Mouse (Mus musculus) liver, embryonic 16.5 days (tissue): ENCODE data around the gene Gm10912. TPM values are rescaled to one million over a fixed set of nuclear protein-coding genes. Genes with fewer than 3 reads are reported as not detected.
"Not testable (repeated sequence)": the region's sequence is repeated elsewhere in the genome, so short reads cannot be mapped to it uniquely, and the experiment has no call there.

Experiments used
- ATAC-seq: fragments of 200-750 bp; cut with Nextera tagmentation; 2 replicates; pipeline ENCODE4 v1.8.0; 2017; ENCODE audit warnings: low read depth, mild to moderate bottlenecking, moderate number of reproducible peaks, moderate library complexity
- H3K27ac ChIP-seq: fragments of 300-500 bp; sonication (generic); 2 replicates; pipeline ENCODE4 v1.5.1; 2014; ENCODE audit warnings: mild to moderate bottlenecking, low read length
- H3K27me3 ChIP-seq: fragments of 300-500 bp; sonication (generic); 2 replicates; pipeline ENCODE4 v1.6.1; 2014; ENCODE audit warnings: low read depth, low read length, mixed read lengths; ENCODE audit not compliant: control insufficient read depth, insufficient read depth
- H3K36me3 ChIP-seq: fragments of 300-500 bp; sonication (generic); 2 replicates; pipeline ENCODE4 v1.6.1; 2014; ENCODE audit warnings: mild to moderate bottlenecking; ENCODE audit not compliant: control insufficient read depth, insufficient read depth
- H3K4me1 ChIP-seq: fragments of 300-500 bp; sonication (generic); 2 replicates; pipeline ENCODE4 v1.6.1; 2014; ENCODE audit warnings: low read depth, low read length, mixed read lengths; ENCODE audit not compliant: control insufficient read depth
- H3K4me2 ChIP-seq: fragments of 300-500 bp; sonication (generic); 2 replicates; pipeline ENCODE4 v1.6.1; 2014; ENCODE audit warnings: low read depth, low read length, mixed read lengths
- H3K4me3 ChIP-seq: fragments of 300-500 bp; sonication (generic); 2 replicates; pipeline ENCODE4 v1.5.1; 2014; ENCODE audit warnings: low read depth, mild to moderate bottlenecking, low read length
- H3K9ac ChIP-seq: fragments of 300-500 bp; sonication (generic); 2 replicates; pipeline ENCODE4 v1.6.1; 2014; ENCODE audit warnings: low read depth, low read length
- H3K9me3 ChIP-seq: fragments of 300-500 bp; sonication (generic); replicated peaks from 2 replicates; pipeline ENCODE4 v1.6.1; 2016; ENCODE audit warnings: low read length; ENCODE audit not compliant: control insufficient read depth
- WGBS: fragments of 180-500 bp; shearing (Covaris S2); extraction: QIAGEN DNeasy Blood & Tissue Kit; methylation state at CpG from one replicate; pipeline ENCODE4 v1.1.7; 2014; ENCODE audit not compliant: insufficient replicate concordance; 5-methylcytosine and 5-hydroxymethylcytosine counted together
- polyA plus RNA-seq: library from polyadenylated mRNA; unstranded; fragments of >200 nt; fragmentation: Nextera tagmentation; extraction: Ambion mirVana; gene quantifications from 2 replicates; pipeline ENCODE4 v1.2.1, GENCODE M21; 2015

The Gm10912 gene
- polyA plus RNA-seq, 1 experiment from 2014 or later, result 0.21 TPM

GRCm38 (mm10) chr2:104058954-104059353 is 6.7 kb upstream of the Gm10912 start:
- 88% methylated on average over 4 of the region's 4 CpGs for WGBS
- H3K4me3 ChIP-seq, result no peak overlapping the region
- ATAC-seq, result no peak
- H3K36me3 ChIP-seq, result peaks cover 43% of the 10 kb centered on the region
- peaks cover 3% of the 10 kb centered on the region for H3K4me1 ChIP-seq
- H3K9ac ChIP-seq, result no peak overlapping the region
- H3K9me3 ChIP-seq, result no peaks in the 10 kb centered on the region
- no peak overlapping the region for H3K27ac ChIP-seq
- H3K27me3 ChIP-seq, result no peaks in the 10 kb centered on the region
- H3K4me2 ChIP-seq, result no peak overlapping the region

- no peak overlapping the region for H3K9ac ChIP-seq
Measured at GRCm38 (mm10) chr2:104059786-104060185, 5.8 kb upstream of the Gm10912 start.

GRCm38 (mm10) chr2:104060996-104061395 is 4.6 kb upstream of the Gm10912 start:
- no peak overlapping the region for H3K27ac ChIP-seq

More at GRCm38 (mm10) chr2:104059786-104060185, 5.8 kb upstream of the Gm10912 start:
- Histone ChIP-seq H3K9me3 (no peaks in the 10 kb centered on the region), H3K27me3 (no peaks in the 10 kb centered on the region), H3K36me3 (peaks cover 35% of the 10 kb centered on the region), H3K4me1 (peaks cover 8% of the 10 kb centered on the region), H3K4me3 (no peak overlapping the region), H3K27ac (no peak overlapping the region), H3K4me2 (no peak overlapping the region)
- WGBS, result 91% methylated on average over 10 of the region's 10 CpGs
- no peak for ATAC-seq

GRCm38 (mm10) chr2:104062665-104063064 is 3.0 kb upstream of the Gm10912 start:
- Histone ChIP-seq H3K9ac (no peak overlapping the region), H3K36me3 (peaks cover 27% of the 10 kb centered on the region), H3K27ac (no peak overlapping the region), H3K27me3 (no peaks in the 10 kb centered on the region), H3K9me3 (no peaks in the 10 kb centered on the region), H3K4me1 (peaks cover 8% of the 10 kb centered on the region), H3K4me3 (no peak overlapping the region), H3K4me2 (no peak overlapping the region)
- ATAC-seq, result no peak

More at GRCm38 (mm10) chr2:104060996-104061395, 4.6 kb upstream of the Gm10912 start:
- peaks cover 8% of the 10 kb centered on the region for H3K4me1 ChIP-seq
- WGBS, result 94% methylated on average over 6 of the region's 6 CpGs
- no peak overlapping the region for H3K4me2 ChIP-seq
- no peaks in the 10 kb centered on the region for H3K9me3 ChIP-seq
- peaks cover 27% of the 10 kb centered on the region for H3K36me3 ChIP-seq
- H3K4me3 ChIP-seq, result no peak overlapping the region
- H3K9ac ChIP-seq, result no peak overlapping the region
- ATAC-seq, result no peak
- H3K27me3 ChIP-seq, result no peaks in the 10 kb centered on the region

- no peaks in the 10 kb centered on the region for H3K9me3 ChIP-seq
- no peak overlapping the region for H3K27ac ChIP-seq
- H3K9ac ChIP-seq, result no peak overlapping the region
- ATAC-seq, result peak; percentile 74
- no peaks in the 10 kb centered on the region for H3K27me3 ChIP-seq
- peaks cover 21% of the 10 kb centered on the region for H3K36me3 ChIP-seq
- no peak overlapping the region for H3K4me3 ChIP-seq
- no peak overlapping the region for H3K4me2 ChIP-seq
- H3K4me1 ChIP-seq, result peaks cover 13% of the 10 kb centered on the region
- WGBS, result 58% methylated on average over 2 of the region's 2 CpGs
Measured at GRCm38 (mm10) chr2:104064152-104064551, 1.5 kb upstream of the Gm10912 start.

GRCm38 (mm10) chr2:104068450-104068849 is 2.8 kb downstream of the Gm10912 start, which contains the start of gene Gm10799:
Gm10799 (minus strand) TSS chr2:104068550.
- H3K4me3 ChIP-seq, H3K36me3 ChIP-seq, H3K9ac ChIP-seq, ATAC-seq, H3K27me3 ChIP-seq, H3K9me3 ChIP-seq: not testable (repeated sequence)
- H3K27ac ChIP-seq, result peak within 1 kb of the TSS; percentile 87
- WGBS, result 40% methylated on average over 7 of the region's 7 CpGs
- H3K4me2 ChIP-seq, result peak within 1 kb of the TSS; percentile 77
- H3K4me1 ChIP-seq, result peaks cover 25% of the 10 kb centered on the region

GRCm38 (mm10) chr2:104069704-104070185 is 4.1 kb downstream of the Gm10912 start, which contains the start of gene Cd59b:
Cd59b (plus strand) TSS chr2:104069849.
- H3K9me3 ChIP-seq, result no peaks in the 10 kb centered on the region
- H3K9ac ChIP-seq, result peak within 1 kb of the TSS; percentile 67
- H3K36me3 ChIP-seq, result no peaks in the 10 kb centered on the region
- WGBS, result 9% methylated on average over 13 of the region's 13 CpGs
- H3K27me3 ChIP-seq, result no peaks in the 10 kb centered on the region
- peak; percentile 96 for ATAC-seq
- H3K4me1 ChIP-seq, result peaks cover 17% of the 10 kb centered on the region
- peak within 1 kb of the TSS; percentile 87 for H3K27ac ChIP-seq
- H3K4me3 ChIP-seq, result peak within 1 kb of the TSS; percentile 70
- H3K4me2 ChIP-seq, result peak within 1 kb of the TSS; percentile 77

GRCm38 (mm10) chr2:104078285-104078684 is 12.7 kb downstream of the Gm10912 start:
- not testable (repeated sequence) for H3K9me3 ChIP-seq, H3K27me3 ChIP-seq, H3K36me3 ChIP-seq
- WGBS, result 16% methylated on average over 5 of the region's 5 CpGs
- peak; percentile 98 for ATAC-seq
- peaks cover 20% of the 10 kb centered on the region for H3K4me1 ChIP-seq
- 0 out of 2 replicates have a peak overlapping the region, but pooled peaks have one; percentile 1 for H3K4me3 ChIP-seq
- peak overlapping the region; percentile 81 for H3K27ac ChIP-seq
- H3K9ac ChIP-seq, result peak overlapping the region; percentile 40; the same call in 1 of the 2 replicates
- H3K4me2 ChIP-seq, result peak overlapping the region; percentile 29

- not testable (repeated sequence) for ATAC-seq, H3K9ac ChIP-seq, H3K27me3 ChIP-seq, H3K4me2 ChIP-seq, H3K36me3 ChIP-seq, H3K27ac ChIP-seq, H3K9me3 ChIP-seq, H3K4me3 ChIP-seq
- WGBS, result no CpG with 5 or more reads among the region's 1 CpGs
- peaks cover 24% of the 10 kb centered on the region for H3K4me1 ChIP-seq
Measured at GRCm38 (mm10) chr2:104081436-104082050, 15.9 kb downstream of the Gm10912 start.
